Mouse (Mus musculus): ENCODE results near the gene Ctnnbl1.

Gene Ctnnbl1

DNA sequence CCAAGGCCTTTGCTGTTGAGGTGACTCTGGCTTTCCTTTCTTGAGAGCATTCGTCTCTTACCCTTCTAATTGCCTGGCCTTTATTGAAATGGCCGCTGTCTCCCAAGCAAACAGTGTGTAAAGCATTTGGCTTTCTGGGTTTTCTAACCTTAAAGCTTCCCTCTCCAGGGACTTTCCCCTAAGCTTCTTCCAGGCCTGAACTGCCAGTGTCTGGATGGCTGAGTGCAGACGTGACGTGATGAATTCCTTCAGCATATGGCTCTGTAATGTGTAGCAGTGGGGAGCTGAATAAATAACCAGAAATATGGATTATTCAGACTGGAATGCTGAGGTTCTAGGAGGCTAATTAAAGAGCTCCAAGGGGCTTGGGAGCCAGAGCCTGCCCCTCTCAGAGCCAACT lies 84.1 kb downstream of the Ctnnbl1 start:
- no peak for DNase-seq (ENCODE audit: low spot score in 2 of 2)

DNA sequence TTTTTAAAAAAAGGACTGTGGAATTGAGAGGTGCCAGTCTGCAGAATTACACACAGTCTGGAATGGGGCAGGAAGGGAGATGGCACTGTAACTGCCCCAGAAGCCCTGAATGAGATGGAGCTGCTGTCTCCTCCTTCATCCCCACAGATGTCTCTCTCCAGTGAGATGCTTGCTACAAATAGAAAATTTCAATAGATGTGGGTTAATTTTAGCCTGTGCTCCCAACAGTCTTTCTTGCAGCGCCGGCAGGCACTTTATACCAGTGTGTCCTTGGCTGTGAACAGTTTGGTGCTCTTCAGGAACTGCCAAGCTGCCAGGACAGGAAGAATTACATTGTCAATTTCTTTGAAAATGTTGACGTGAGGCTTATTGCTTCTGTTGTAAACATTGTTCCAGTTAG lies 86.3 kb downstream of the Ctnnbl1 start:
- no peak for DNase-seq (ENCODE audit: low spot score in 2 of 2)

DNA sequence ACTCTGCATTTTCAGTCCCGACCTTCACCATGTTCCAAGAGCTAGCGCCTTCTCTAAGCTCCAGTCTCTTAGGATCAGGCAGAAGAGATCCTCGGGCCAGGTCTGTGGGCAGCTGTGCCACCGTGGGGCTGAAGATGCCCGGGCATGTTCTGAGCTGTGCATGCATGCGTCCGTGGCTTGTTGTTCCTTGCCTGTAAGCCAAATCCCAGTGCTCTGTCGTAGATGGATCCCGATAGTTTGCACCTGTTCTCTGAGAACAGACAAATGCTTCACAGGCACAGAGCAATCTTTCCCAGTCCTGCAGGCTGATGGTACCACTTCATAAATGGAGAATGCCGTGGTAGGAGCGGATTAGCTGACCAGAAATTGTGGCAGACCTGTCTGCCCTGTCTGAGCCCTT lies 87.0 kb downstream of the Ctnnbl1 start:
- DNase-seq (ENCODE audit: low spot score in 2 of 2), result no peak

DNA sequence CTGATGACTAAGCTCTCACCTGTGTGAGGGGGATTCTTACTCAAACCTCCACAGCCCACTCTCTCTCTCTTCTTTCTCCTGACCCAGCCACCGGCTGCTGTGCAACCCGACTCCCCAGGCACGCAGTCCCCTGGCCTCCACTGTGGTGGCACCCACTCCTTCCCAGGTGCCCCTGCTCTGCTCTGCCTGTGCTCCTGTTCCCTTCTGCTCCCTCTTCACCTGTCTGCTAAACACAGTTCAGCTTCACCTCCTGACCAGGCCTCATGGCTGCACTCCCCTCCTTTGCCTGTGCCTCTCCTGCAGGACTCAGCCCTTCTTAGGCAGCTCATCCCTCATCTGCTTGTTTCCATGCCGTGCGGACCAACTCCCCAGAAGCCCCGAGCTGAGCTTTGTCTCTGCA lies 92.9 kb downstream of the Ctnnbl1 start:
- no peak for DNase-seq (ENCODE audit: low spot score in 2 of 2)

DNA sequence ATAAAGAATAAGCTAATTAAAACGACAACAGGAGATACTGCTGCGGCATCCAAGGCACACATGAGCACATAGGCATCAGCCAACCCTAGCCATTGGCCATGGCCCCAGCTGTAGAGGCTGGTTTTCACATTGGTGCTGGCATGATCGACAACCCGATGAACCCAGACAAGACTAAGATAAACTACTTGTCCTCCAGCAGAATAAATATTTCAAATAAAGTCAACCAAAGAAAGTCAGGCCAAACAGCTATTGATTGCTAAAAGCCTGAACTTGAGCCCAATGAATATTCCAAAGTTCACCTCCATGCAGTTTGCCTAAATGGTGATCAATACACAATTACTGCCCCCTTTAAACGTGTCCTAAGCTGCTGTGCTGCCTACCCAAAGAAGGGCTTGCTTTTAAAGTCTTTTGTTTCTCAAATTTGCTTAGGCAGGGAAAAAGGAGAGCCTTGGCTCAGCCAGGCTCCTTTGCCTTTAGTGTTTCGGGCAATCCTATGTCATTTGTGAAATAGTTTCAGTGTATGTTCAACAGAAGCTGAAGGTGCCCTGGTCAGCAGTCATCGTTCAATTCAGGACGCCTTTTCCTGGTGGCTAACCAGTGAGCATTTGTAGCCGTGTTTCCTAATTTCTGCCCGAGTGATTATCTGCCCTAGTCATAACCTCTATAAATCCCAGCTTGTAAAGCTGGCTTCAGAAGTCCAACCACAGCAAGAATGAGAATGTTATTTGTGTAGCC lies 93.6 kb downstream of the Ctnnbl1 start:
- DNase-seq (ENCODE audit: low spot score in 2 of 2), result no peak

DNA sequence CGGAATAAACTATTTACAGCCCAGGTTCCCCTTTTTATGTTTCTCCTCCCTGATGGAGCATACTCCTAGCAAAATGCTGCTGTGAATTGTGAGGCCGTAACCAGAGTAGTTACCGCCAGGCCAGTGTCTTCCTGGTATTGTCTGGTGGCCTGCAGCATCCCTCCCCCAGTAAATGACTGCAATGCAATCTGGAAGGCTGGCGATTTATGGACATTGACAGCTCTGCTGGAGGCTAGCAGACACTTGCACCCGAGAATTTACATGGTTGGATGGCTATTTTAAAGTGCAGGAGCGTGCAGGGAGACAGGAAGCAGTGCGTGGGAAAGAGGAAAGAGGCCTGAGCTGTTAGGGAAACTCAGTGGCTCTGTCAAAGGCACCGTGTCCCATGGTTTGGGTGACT lies 99.8 kb downstream of the Ctnnbl1 start:
- no peak for DNase-seq (ENCODE audit: low spot score in 2 of 2)

DNA sequence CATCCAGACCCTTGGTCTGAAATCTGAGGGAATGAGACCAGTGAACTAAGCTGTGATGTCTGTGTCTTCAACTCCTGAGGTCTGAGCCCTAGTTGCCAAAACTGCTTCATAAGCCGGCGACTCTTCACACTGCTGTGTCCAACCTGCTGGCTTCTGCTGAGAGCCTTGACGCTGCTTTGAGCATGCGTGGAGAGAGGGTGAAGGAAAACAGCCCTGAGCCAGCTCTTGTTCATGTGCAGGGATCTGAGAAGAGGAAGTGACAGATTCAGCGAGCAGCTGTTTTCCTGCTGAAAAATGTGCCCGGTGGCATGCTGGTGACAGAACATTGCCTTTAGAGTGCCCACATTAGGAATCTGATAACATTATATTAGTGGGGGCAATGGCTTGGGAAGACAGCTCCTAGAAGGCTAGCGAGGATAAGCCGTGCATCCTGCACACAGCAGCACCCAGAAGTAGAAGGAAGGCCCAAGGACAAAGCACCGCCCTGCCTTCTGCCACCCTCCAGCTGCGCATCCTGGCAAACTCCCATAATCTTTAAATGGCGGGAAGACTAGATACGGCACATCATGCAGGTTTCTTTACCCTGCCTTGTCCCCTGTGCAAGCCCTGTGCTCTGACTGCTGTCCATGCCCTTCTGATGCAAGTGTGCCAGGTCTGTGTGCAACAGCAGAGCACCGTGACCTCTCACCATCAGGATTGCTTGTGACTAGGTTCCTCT lies 101.2 kb downstream of the Ctnnbl1 start:
- DNase-seq (ENCODE audit: low spot score in 2 of 2), result no peak

DNA sequence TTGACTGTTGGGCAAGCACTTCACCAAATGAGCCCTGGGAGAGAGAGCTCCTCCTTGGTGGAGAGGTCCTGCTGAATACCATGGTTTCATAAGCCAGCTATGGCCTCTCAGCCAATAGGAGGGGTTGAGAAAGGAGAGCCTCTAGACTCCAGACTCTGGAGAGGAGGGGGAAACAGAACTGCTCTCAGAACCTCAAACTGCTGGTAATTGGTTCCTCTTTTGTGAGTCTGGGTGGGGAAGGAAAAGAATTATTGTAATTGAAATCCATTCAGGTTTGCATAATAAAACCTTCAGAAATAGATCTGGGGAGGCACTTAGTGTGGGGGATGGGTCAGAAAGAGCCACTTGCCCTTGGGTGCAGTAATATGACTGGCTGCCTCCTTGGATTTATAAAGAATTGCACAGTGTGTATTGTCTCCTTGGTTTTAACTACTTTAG lies 103.5 kb downstream of the Ctnnbl1 start:
- no peak for DNase-seq (ENCODE audit: low spot score in 2 of 2)

DNA sequence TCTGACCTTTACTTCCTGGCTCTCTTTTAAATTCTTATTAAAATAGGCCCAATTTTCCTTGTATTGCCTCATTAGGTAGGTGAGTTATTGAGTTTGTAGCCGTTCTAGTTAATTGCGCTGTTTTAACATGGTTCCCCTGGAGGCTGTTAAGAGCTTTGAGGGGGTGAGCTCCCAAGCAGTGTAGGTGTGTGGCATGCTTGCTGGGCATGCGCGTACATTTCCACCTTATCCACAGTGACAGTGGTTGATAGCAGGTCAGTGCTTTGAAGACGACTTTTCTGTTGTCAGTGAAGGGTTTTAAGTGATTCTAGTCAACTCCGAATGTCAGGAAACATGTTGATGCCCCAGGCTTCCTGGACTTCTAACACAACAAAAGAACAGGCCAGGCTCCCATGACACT lies 103.9 kb downstream of the Ctnnbl1 start:
- no peak for DNase-seq (ENCODE audit: low spot score in 2 of 2)

DNA sequence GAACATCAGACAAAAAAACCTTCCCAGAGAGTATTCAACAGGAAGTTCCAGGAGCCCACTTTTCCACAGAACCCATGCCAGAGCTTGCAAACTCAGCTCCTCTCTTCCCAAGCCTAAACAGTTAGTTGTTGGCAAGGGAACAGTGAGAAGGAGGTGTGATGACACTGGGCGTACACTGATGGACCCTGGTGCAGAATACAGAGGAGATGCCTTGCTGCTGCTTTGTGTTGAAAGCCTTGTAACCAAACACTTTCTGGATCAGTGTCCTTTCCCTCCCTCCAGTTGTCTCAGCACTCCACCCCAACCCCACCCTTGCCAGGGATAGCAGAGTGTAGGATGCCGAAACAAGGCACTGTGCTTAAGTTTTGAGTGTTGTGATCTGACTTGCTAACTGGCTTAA lies 107.5 kb downstream of the Ctnnbl1 start:
- DNase-seq (ENCODE audit: low spot score in 2 of 2), result no peak

DNA sequence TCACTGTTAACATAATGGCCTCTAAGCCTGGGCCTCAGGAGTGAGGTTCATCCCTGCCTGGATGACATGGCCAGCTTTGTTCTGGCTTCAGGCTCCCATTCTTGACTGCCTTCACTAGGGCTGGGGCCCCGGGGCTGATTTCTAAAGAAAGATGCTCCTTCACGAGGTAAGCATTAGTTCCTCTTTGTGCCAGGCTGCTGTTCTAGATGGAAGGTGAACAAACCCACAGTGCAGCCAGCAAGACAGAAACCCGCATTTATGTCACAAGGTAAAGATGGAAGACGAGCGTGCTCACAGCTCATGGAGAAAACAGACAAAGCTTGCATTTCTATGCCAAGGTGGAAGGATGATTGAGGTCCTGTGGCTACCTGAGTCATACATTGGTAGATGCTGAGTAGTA lies 108.6 kb downstream of the Ctnnbl1 start:
- no peak for DNase-seq (ENCODE audit: low spot score in 2 of 2)

DNA sequence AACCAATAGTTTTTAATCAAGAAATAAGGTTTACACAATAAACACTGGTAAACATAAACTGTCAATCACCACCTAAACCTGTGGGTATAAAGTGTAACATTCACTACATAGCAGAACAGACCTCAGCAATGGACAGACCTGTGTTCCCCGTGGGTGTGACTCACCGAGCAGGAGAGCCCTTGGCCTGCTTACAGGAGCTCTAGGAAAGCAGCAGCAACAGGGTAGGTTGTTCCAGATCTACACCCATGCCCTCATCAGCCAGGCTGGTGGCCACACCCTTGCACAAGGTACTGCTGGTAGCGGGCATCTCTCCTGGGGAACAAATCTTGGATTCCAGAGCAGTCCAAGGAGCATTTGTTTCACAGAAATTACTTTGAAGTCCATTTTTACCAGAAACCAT lies 115.9 kb downstream of the Ctnnbl1 start:
- DNase-seq (ENCODE audit: low spot score in 2 of 2), result no peak

DNA sequence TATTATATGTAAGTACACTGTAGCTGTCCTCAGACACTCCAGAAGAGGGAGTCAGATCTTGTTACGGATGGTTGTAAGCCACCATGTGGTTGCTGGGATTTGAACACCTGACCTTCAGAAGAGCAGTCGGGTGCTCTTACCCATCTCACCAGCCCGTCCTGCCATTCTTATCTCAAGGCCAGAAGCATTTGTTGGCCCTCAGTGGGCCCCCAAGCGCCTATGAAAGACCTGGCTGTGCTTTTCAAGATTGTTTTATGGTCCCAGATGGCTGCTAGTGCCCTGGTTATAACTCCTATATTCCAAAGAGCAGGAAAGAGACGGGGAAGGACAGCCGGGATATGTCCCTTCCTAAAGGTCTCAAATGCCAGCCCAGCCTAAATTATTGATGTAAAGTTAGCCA lies 118.6 kb downstream of the Ctnnbl1 start:
- no peak for DNase-seq (ENCODE audit: low spot score in 2 of 2)

DNA sequence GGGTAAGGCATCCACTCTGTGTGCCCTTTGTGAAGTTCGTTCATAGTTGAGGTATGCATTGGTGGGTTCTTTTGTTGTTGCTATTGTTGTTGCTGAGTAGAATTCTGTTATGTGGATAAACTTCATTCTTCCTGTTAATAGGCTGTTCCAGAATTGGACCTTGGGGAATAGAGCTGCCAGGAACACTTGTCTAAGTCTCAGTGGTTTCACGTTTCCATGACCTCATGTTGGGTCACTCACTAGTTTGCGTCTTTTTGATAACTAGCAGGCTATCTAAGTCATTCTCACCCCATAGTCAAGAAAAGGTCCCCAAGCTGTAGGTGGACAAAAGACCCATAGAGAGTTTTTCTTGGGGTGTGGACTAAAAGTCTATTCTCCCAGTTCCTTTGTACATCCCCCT lies 120.3 kb downstream of the Ctnnbl1 start:
- DNase-seq (ENCODE audit: low spot score in 2 of 2), result no peak

DNA sequence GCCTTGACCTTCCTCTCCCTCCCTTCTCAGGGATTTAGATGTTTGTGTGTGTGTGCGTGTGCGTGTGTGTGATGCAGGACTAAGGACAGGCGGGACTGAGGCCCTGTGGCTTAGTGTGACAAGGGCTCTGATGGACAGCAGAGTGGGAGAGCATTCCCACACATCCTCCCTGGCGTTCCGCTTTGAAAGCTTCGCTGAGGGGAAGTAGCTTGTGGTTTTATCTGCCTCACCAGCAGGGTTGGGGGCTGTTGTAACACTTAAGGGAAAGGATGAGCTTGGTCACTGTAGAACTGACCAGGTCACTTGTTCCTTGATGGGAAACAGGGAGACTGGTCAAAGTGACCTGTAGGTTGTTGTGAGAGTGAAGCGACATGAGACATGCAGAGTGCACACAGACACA lies 121.1 kb downstream of the Ctnnbl1 start:
- no peak for DNase-seq (ENCODE audit: low spot score in 2 of 2)

DNA sequence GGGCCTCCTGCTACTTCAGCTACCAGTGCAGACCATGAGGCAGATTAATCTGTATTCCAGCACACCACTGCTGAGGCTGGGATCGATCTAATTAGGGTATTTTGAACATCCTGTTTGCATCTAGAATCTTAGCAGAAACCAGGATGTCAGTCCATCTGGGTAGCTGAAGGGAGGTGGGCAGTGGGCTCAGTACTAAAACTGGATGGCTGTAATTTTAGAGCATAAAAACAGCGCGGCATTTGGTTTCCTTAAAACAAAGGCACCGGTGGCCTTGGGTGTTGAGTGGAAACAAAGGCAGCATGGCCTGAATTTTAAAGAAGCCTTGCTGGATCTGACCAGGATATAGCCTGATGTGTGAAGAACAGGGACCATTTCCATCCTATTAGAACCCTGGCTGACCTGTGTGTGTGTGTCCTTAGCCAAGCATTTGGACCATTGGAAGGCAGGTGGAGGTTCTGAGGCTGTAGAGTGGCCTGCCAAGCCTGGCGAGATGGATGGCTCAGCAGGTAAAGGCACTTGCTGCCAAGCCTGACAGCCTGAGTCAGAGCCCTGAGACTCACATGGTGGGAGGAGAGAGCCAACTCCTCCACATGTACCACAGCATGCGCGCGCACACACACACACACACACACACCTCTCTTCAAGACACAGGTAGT lies 122.0 kb downstream of the Ctnnbl1 start:
- no peak for DNase-seq (ENCODE audit: low spot score in 2 of 2)

DNA sequence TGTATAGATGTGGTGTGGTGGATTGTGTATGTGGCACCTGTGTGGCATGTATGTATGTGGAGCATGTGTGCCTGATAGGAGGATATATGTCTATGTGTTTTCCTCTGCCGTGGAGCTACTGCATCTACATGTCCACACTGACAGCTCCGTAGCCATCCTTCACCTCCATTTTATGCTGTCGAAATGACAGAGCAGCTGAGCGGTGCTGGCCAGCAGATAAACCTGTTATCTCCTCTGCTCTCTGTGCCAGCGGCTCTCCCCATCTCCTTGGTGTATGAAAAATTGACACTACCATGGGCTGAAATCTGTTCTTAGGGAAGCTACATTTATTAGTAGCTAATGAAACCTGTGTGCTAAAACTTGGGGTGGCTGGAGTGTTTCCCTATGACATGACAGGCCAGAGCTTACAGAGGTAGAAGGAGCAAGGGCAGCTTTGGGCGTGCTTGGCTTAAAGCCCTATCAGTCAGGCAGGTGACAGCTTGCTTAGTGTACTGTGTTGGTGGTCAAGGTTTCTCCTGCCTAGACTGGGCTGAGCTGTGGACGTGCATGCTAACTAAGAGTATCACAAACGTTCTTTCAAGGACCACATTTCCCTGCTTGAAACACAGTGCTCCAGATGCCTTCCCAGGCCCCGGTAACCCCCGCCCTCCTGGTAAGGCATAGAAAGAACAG lies 124.2 kb downstream of the Ctnnbl1 start:
- no peak for DNase-seq (ENCODE audit: low spot score in 2 of 2)

DNA sequence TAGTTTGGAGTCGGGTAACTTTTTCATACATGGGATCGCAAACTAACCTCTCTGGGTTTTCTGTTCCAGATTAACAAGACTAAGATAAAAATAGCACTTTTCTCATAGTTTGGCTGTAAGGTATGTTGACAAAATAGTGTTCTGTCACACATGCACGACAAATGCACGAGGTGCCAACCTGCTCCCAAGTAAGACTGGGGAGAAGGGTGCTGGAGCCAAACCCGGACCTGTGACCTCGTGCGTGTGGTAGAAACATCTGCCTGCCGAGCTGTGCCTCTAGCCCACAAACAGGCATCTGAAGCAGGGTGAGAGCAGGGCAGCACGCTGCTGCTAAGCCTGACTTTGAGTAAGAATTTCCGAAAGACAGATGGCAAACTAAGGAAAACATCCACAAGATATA lies 125.1 kb downstream of the Ctnnbl1 start:
- no peak for DNase-seq (ENCODE audit: low spot score in 2 of 2)

DNA sequence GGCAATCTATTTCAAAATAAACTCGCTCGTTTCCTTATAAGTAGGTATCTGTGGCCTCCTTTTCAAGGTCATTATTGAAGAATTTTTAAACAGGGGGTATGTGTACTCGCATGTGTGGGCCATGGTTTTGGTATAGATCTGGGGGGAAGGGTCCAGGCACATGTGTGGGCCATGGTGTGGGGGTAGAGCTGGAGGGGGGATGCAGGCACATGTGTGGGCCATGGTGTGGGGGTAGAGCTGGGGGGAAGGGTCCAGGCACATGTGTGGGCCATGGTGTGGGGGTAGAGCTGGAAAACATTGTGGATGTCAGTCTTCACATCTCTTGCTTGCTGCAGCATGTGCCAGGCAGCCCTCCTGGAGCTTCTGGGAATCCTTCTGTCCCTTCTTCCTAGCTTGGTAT lies 129.9 kb downstream of the Ctnnbl1 start:
- DNase-seq (ENCODE audit: low spot score in 2 of 2), result no peak

DNA sequence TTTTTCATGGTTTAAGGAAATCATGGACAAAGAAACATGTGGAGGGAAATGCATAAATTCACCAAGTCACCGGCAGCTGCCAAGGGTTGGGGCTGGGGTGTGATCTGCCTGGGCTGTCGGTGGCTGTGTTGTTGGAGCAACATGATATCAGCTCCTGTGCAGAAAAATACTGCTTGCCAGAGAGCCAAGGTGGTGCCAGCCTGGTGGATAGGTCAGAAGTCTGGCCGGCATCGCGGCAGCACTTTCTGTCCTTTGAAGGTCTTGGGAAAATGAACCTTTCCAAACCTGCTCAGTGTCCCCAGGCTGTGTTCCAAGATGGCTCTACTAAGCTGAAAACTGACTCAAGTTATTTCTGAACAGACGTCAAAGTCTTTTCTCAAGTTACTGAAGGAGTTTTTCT lies 133.0 kb downstream of the Ctnnbl1 start:
- DNase-seq (ENCODE audit: low spot score in 2 of 2), result no peak

DNA sequence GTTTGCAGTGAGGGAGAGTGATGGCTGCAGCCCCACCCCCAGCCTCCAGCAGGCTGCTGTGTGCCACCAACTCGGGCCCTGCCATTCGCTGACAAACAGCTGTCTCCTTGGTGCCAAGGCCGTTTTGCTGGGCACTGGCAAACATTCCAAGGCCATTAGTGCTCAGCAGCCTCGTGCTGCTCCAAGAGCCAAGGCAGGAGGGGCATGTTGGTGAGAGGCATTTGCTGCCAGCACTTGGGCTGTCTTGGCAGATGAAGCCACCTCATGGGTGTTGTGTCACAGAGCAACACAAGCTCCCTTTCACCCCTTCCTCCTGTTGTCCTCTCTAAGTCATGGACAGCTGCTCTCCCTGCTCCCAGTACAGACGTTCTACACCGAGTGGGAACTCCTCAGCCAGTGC lies 136.0 kb downstream of the Ctnnbl1 start:
- DNase-seq (ENCODE audit: low spot score in 2 of 2), result no peak

DNA sequence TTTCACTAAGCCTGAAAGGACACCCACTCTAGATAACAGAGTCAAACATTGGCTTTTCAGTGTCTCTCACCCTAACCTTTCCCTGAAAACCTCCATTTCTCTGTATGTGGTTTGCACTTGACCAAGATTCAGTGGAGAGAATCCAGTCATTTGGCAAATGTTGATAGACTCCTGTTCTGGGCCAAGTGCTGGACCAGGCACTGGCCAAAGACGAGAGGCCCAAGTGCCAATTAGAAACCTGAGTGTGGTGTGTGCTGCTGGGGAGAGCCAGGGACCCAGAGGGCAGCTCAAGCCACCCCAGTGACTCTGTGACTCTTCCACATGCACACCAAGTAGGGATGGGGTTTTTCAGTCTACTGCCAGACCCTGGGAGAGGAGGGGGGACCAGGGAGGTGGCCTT lies 136.5 kb downstream of the Ctnnbl1 start:
- no peak for DNase-seq (ENCODE audit: low spot score in 2 of 2)

DNA sequence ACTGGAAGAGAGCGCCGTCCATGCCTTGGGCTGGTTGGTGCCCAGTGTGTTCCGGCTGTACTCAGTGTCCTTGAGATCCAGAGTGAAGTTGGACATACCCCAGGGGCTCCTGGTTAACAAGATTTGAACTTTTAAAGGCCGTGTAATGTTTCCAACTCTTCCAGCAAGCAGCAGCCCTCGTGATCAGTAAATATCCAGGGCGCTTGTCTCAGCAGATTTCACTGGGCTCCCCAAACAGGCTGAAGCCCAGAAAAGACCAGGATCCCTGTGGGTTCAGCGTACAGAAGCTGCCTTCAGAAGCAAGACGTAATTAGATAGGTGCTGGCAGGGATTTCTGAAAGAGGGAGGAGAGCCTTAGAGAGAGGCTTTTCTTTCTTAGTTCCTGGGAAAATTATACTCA lies 137.9 kb downstream of the Ctnnbl1 start:
- DNase-seq (ENCODE audit: low spot score in 2 of 2), result no peak

Data from thymus, postnatal 10 days (tissue).